Mouse (Mus musculus) ovary, postnatal 36 days (tissue): ENCODE results near the gene Zdhhc9.
"Not testable (repeated sequence)": the region's sequence is repeated elsewhere in the genome, so short reads cannot be mapped to it uniquely, and the experiment has no call there.

ENCODE experiments used
- DNase-seq: peaks from one replicate; pipeline ENCODE4 v3.0.0; 2022; ENCODE audit warnings: low spot score, mixed read lengths

The Zdhhc9 gene

GRCm38 (mm10) chrX:48208519-48209185, at the start of gene Zdhhc9:
TSS of gene Zdhhc9 (minus strand) at chrX:48208878.
- peak; percentile 80 for DNase-seq

- no peak for DNase-seq
Observed at GRCm38 (mm10) chrX:48257011-48257410, 48.3 kb upstream of the Zdhhc9 start.

GRCm38 (mm10) chrX:48256468-48257007, 47.9 kb upstream of the Zdhhc9 start, which contains the start of gene Utp14a:
TSS of gene Utp14a (plus strand) at chrX:48256862.
- peak; percentile 93 for DNase-seq

GRCm38 (mm10) chrX:48255830-48256428, 47.3 kb upstream of the Zdhhc9 start:
- no peak for DNase-seq

GRCm38 (mm10) chrX:48234417-48234816, 25.7 kb upstream of the Zdhhc9 start:
- no peak for DNase-seq

- no peak for DNase-seq
Observed at GRCm38 (mm10) chrX:48226225-48226624, 17.5 kb upstream of the Zdhhc9 start.

- no peak for DNase-seq
Observed at GRCm38 (mm10) chrX:48222706-48223105, 14.0 kb upstream of the Zdhhc9 start.

GRCm38 (mm10) chrX:48219468-48219867, 10.8 kb upstream of the Zdhhc9 start:
- no peak for DNase-seq

GRCm38 (mm10) chrX:48209746-48210145, 1.1 kb upstream of the Zdhhc9 start:
- not testable (repeated sequence) for DNase-seq

- DNase-seq = peak; percentile 19
Observed at GRCm38 (mm10) chrX:48207761-48208487, 754 bp downstream of the Zdhhc9 start.

- no peak for DNase-seq
Observed at GRCm38 (mm10) chrX:48204469-48204868, 4.2 kb downstream of the Zdhhc9 start.

- no peak for DNase-seq
Observed at GRCm38 (mm10) chrX:48203763-48204162, 4.9 kb downstream of the Zdhhc9 start.

- DNase-seq = no peak
Observed at GRCm38 (mm10) chrX:48202995-48203394, 5.7 kb downstream of the Zdhhc9 start.

- DNase-seq = no peak
Observed at GRCm38 (mm10) chrX:48202436-48202835, 6.2 kb downstream of the Zdhhc9 start.

GRCm38 (mm10) chrX:48201973-48202372, 6.7 kb downstream of the Zdhhc9 start:
- no peak for DNase-seq

GRCm38 (mm10) chrX:48200699-48201098, 8.0 kb downstream of the Zdhhc9 start:
- DNase-seq = no peak

GRCm38 (mm10) chrX:48199026-48199425, 9.7 kb downstream of the Zdhhc9 start:
- DNase-seq = no peak

GRCm38 (mm10) chrX:48197856-48198255, 10.8 kb downstream of the Zdhhc9 start:
- no peak for DNase-seq

GRCm38 (mm10) chrX:48193235-48194152, 15.2 kb downstream of the Zdhhc9 start:
- no peak for DNase-seq

GRCm38 (mm10) chrX:48191261-48191660, 17.4 kb downstream of the Zdhhc9 start:
- no peak for DNase-seq

GRCm38 (mm10) chrX:48184703-48185102, 24.0 kb downstream of the Zdhhc9 start:
- no peak for DNase-seq

GRCm38 (mm10) chrX:48181844-48182243, 26.8 kb downstream of the Zdhhc9 start:
- DNase-seq = no peak
